Mouse (Mus musculus): Measurements from ENCODE around the gene Uqcc2.

Uqcc2 gene

GRCm38 (mm10) chr17:27154881-27155280 is 21.2 kb upstream of the Uqcc2 start:
- no peak for DNase-seq (ENCODE audit: low spot score)

- no peak for DNase-seq (ENCODE audit: low spot score)
Measured at GRCm38 (mm10) chr17:27154256-27154655, 20.5 kb upstream of the Uqcc2 start.

GRCm38 (mm10) chr17:27153773-27154193 is 20.1 kb upstream of the Uqcc2 start:
- no peak for DNase-seq (ENCODE audit: low spot score)

- DNase-seq (ENCODE audit: low spot score), result no peak
Measured at GRCm38 (mm10) chr17:27152976-27153723, 19.4 kb upstream of the Uqcc2 start.

GRCm38 (mm10) chr17:27151411-27151810 is 17.7 kb upstream of the Uqcc2 start:
- no peak for DNase-seq (ENCODE audit: low spot score)

- no peak for DNase-seq (ENCODE audit: low spot score)
Measured at GRCm38 (mm10) chr17:27150871-27151270, 17.2 kb upstream of the Uqcc2 start.

GRCm38 (mm10) chr17:27146323-27146923 is 12.7 kb upstream of the Uqcc2 start:
- DNase-seq (ENCODE audit: low spot score), result no peak

GRCm38 (mm10) chr17:27144152-27144551 is 10.4 kb upstream of the Uqcc2 start:
- no peak for DNase-seq (ENCODE audit: low spot score)

GRCm38 (mm10) chr17:27141971-27142450 is 8.3 kb upstream of the Uqcc2 start:
- peak; percentile 61 for DNase-seq (ENCODE audit: low spot score)

GRCm38 (mm10) chr17:27140262-27140661 is 6.5 kb upstream of the Uqcc2 start:
- DNase-seq (ENCODE audit: low spot score), result no peak

GRCm38 (mm10) chr17:27139304-27139703 is 5.6 kb upstream of the Uqcc2 start:
- DNase-seq (ENCODE audit: low spot score), result no peak

- no peak for DNase-seq (ENCODE audit: low spot score)
Measured at GRCm38 (mm10) chr17:27138396-27138795, 4.7 kb upstream of the Uqcc2 start.

GRCm38 (mm10) chr17:27134715-27135114 is 999 bp upstream of the Uqcc2 start:
- DNase-seq (ENCODE audit: low spot score), result no peak

GRCm38 (mm10) chr17:27134187-27134586 is 471 bp upstream of the Uqcc2 start:
- DNase-seq (ENCODE audit: low spot score), result no peak

GRCm38 (mm10) chr17:27132238-27132637 is 1.5 kb downstream of the Uqcc2 start:
- no peak for DNase-seq (ENCODE audit: low spot score)

- DNase-seq (ENCODE audit: low spot score), result no peak
Measured at GRCm38 (mm10) chr17:27131240-27131665, 2.5 kb downstream of the Uqcc2 start.

GRCm38 (mm10) chr17:27130246-27130645 is 3.5 kb downstream of the Uqcc2 start:
- DNase-seq (ENCODE audit: low spot score), result no peak

- no peak for DNase-seq (ENCODE audit: low spot score)
Measured at GRCm38 (mm10) chr17:27129819-27130218, 3.9 kb downstream of the Uqcc2 start.

GRCm38 (mm10) chr17:27129291-27129690 is 4.4 kb downstream of the Uqcc2 start:
- DNase-seq (ENCODE audit: low spot score), result no peak

- DNase-seq (ENCODE audit: low spot score), result no peak
Measured at GRCm38 (mm10) chr17:27128189-27128588, 5.5 kb downstream of the Uqcc2 start.

- DNase-seq (ENCODE audit: low spot score), result no peak
Measured at GRCm38 (mm10) chr17:27126974-27127373, 6.7 kb downstream of the Uqcc2 start.

- no peak for DNase-seq (ENCODE audit: low spot score)
Measured at GRCm38 (mm10) chr17:27125669-27126202, 8.0 kb downstream of the Uqcc2 start.

- peak; percentile 79 for DNase-seq (ENCODE audit: low spot score)
Measured at GRCm38 (mm10) chr17:27125185-27125584, 8.5 kb downstream of the Uqcc2 start.

All from urinary bladder, postnatal 14 days (tissue).